Mouse (Mus musculus): ENCODE measurements around the gene Efnb1. TPM values are rescaled to one million over a fixed set of nuclear protein-coding genes. Genes with fewer than 3 reads are reported as not detected.

Efnb1 gene
- 7.8 TPM for polyA plus RNA-seq (2015; fragmentation: Illumina TruSeq; extraction: RNeasy Lipid Tissue Mini Kit (QIAGEN cat#74804); ENCODE audit: insufficient read depth, low read depth, low replicate concordance)

GRCm38 (mm10) chrX:99135523-99136258 lies at the start of gene Efnb1:
Gene Efnb1 (plus strand): TSS chrX:99136130.

Other genes with a start within 250 kb of the Efnb1 start
- gene Ophn1, start 245.1 kb upstream of the Efnb1 start, polyA plus RNA-seq (2015; fragmentation: Illumina TruSeq; extraction: RNeasy Lipid Tissue Mini Kit (QIAGEN cat#74804); ENCODE audit: insufficient read depth, low read depth, low replicate concordance), result 1.3 TPM
- gene Yipf6, start 199.8 kb upstream of the Efnb1 start, polyA plus RNA-seq (2015; fragmentation: Illumina TruSeq; extraction: RNeasy Lipid Tissue Mini Kit (QIAGEN cat#74804); ENCODE audit: insufficient read depth, low read depth, low replicate concordance), result 10.5 TPM
- gene Stard8, start 132.9 kb upstream of the Efnb1 start, polyA plus RNA-seq (2015; fragmentation: Illumina TruSeq; extraction: RNeasy Lipid Tissue Mini Kit (QIAGEN cat#74804); ENCODE audit: insufficient read depth, low read depth, low replicate concordance), result 9.1 TPM

Measured in pancreas, adult 10 weeks (tissue).